Mouse (Mus musculus): ENCODE data around the gene Dazap1.

- no peak for TF ChIP-seq CTCF (IDR thresholded peaks at IDR 0.05; ENCODE audit: low read depth, low read length)
- no peak for TF ChIP-seq POLR2A (IDR thresholded peaks at IDR 0.05; ENCODE audit: borderline replicate concordance, low read depth, low read length)
Measured at GRCm38 (mm10) chr10:80237020-80237419, 24.3 kb upstream of the Dazap1 start.

All from bone marrow macrophage, adult 2 months (primary cell).